Mouse (Mus musculus) CD4-positive, CD25-positive, alpha-beta regulatory T cell, adult 2 months (primary cell): ENCODE results near the gene Smg1.

Experiments
- DNase-seq: peaks from one replicate; pipeline ENCODE4 v3.0.0-alpha.2; 2012; ENCODE audit warnings: low read depth, low spot score

Gene Smg1

DNA sequence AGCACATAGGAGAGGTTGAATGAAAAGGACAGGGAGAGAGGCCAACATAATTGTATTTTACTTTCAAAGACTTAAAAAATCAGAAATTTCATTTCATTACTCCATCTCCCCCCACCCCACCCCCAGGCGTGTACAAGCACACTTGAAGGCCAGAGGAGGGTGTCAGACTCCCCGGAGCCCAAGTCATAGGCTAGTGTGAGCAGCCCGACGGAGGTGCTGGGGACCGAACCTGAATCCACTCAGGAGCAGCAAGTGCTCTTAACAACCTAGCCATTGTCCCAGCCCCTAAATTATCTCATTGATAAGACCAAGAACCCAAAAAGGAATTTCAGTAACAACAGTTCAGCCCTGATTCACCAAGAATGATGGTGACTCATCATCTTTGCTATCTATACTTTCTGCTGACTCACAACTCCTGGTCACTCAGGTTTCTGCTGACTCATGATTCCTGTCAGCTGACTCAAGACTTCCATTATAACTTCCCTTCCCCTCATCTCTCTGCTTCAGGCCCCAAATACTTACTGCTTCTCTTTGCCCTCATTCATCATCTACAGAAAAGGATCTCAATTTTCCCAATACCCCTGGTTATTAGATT is 138.9 kb downstream of the Smg1 start:
- no peak for DNase-seq

DNA sequence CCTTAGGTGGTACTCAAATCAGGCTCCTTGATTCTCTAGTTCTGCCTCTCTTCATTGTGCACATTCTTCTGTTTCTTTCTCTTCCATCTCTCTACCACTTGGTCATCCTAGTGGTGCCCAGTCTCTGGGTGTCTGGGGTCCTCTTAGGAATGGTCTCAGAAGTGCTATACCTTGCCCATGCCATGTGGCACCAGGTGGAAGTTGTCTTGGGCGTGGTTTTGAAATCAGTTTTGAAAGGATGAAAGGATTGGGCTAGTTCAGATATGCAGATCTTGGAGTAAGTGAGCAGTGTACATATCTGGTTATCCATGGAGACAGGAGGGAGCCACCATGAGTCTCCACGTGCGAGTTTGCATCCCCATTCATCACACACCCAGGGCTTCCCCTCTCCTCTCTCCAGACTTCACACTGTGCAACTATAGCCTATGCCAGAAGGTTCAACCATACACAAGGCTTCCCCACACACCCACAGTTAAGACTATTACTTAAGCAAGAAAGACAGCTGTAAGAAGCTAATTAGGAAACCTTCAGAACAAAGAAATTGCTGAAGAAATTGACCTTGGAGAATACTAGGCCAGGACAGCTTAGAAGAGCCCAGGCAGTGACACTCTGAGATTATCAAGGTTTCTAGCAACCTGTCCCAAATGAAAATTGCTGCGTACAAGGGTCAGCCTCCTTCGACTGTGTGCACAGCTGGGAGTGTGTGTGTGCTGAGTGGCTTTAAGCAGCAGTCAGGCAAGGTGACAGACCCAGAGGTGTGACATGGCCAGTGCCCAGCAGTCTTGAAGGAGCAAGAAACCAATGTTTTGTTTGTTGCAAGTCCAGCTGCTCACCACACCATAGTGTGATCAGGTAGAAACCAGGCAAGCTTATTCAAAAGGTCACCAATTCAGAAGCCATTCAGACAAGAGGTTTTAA is 139.7 kb downstream of the Smg1 start:
- DNase-seq: no peak

DNA sequence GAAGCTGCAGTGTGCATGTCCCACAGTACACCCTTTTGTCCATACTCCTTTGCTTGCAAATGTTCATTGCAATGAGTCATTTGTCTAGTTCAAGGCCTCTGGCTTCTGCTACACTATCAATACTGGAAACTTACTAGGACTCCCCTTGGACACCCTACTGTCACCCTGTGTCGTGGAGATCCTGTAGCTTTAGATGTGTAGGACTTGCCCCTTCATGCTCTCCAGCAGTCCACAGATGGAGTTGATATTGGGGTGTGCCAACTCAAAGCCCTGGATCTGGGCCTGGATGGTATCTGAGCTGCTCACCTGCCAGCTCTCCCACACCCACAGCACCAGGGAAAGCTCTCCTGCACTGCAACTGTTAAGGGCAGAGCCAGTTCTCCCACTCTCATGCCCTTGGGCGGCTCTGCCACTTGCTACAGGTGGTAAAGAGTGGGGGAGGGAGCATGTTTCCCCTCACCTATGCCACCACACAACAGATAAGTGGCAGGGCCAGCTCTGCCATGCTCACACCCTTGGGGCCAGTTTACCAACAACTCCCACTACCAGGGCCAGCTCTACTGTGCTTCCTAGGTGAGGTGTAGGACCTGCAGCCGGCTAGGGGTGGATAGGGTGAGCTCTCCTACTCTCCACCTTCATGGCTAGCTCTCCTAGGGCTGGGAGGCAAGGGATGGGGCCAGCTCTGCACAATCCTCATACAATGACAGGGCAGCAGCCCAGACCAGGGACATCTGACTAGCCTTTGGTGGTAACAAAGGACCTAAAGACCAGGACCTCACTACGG is 140.6 kb downstream of the Smg1 start:
- DNase-seq: no peak

DNA sequence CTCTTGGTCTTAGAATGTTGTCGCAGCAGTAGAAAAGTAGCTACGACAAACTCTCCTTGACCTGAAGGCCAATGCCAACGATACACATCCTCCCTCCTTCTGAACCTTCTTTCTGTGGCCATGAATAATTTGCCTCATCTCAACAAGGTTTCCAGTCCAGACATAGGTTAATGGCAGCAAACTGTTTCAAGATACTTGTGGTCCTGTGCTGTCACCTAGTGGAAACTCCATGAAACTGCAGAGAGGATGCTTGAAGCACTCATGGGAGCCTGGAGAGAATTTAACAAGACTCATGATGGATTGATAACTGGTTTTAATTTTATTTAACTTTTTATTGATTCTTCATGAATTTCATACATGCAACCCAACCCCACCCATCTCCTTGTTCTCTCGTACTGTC is 141.2 kb downstream of the Smg1 start:
- peak; percentile 80 for DNase-seq

DNA sequence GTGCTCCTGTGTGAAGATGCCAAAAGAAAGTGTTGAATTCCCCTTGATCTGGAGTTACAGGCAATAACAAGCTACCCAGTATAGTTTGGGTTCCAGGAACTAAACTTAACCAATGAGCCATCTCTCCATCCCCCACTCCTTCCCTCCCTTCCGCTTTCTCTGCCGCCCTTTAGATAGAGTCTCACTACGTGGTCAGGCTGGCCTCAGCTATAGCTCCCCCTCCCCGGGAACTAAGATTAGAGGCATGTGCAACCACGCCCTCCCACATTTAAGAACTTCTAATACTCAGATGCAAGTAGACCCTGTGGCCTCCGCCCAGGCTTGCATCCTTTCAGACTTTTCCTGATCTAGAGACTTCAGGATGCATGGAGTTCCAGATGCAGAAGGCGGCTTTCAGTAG is 145.9 kb downstream of the Smg1 start:
- DNase-seq: no peak
